Mouse (Mus musculus) thymus, postnatal 0 days (tissue): ENCODE measurements around the gene Hdac7. TPM values are rescaled to one million over a fixed set of nuclear protein-coding genes. Genes with fewer than 3 reads are reported as not detected.

Experiments
- DNase-seq: peaks from one replicate; pipeline ENCODE4 v3.0.0-alpha.2; 2015; ENCODE audit warnings: low spot score
- polyA plus RNA-seq: library from polyadenylated mRNA; unstranded; fragments of >200 nt; fragmentation: Nextera tagmentation; extraction: Ambion mirVana; gene quantifications from 2 replicates; pipeline ENCODE4 v1.2.1, GENCODE M21; 2015

Gene Hdac7
- polyA plus RNA-seq, 1 experiment from 2014 or later: 122 TPM

GRCm38 (mm10) chr15:97791126-97791700 lies 53.1 kb downstream of the Hdac7 start:
- no peak for DNase-seq

DNA sequence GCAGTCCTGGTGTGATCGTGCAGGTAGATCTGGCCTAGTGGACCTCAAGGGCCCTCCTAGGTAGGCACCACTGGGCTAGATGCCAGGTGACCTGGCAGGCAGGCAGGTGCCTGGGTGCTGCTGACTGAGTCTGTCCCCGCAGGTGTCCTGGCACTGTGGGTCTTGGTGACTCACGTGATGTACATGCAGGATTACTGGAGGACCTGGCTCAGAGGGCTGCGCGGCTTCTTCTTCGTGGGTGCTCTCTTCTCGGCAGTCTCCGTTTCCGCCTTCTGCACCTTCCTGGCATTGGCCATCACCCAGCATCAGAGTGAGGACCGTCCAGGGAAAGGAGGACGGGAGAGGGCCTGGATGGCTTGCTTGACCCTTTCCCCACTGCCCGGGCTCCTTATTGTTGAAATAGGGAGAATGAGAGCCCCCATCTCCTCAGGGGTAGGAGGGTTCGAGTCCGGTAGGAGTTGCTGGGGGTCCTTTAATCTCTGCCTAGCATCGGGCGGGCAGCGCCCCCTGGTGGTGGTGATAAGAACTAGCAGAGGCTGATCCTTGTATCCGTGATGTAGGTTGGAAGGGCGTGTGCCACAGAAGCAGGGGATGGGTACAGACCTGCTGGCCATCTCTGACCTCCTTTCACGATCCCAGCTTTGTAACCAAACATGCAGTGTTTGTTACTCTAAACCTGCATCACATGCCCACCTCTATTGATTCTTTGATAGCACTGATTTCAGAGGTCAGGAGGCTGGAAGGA lies 54.4 kb downstream of the Hdac7 start:
- DNase-seq: peak; percentile 80

- no peak for DNase-seq
These were observed 55.5 kb downstream of the Hdac7 start for GRCm38 (mm10) chr15:97788821-97789220.

DNA sequence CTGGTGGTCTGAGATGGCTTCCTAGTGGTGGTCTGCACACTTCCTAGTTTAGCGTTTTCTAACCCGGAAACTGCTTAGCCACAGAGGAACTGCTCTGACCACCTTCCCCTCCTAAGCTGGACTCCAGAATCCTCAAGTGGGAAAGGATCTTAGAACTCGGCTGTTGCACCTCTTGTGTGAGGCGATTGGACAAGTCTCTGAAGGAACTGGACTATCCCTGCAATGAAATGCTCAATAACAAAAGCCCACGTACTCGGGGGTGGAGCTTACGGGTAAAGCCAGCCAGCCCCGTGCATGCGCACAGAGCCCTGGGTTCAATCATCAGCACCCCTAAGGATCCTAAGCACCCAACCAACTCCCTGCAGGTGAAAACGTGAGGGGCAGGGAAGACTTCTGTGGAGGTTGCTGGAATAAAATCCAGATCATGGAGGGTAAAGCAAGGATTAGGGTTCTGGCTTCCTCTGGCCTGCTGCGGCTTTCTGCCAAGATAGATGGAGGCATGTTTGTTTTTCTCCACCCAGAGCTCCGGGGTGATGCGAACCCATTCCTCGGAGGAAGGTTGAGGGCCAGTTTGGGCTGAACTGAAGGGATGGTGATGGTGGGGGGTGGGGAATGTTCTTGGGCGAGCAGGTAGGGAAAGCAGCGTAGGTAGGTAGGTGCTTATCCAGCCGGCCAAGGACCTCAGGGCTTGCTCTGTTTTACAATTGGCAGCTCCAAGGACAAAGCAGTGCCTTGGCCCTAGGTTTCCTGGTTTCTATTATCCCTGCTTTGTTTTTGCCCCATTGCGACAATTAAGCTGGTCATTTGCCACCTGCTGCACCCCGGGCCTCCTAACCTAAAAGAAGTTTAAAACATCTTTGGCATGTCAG lies 56.3 kb downstream of the Hdac7 start:
- DNase-seq: no peak

GRCm38 (mm10) chr15:97787148-97787798 lies 57.0 kb downstream of the Hdac7 start:
- DNase-seq: no peak

DNA sequence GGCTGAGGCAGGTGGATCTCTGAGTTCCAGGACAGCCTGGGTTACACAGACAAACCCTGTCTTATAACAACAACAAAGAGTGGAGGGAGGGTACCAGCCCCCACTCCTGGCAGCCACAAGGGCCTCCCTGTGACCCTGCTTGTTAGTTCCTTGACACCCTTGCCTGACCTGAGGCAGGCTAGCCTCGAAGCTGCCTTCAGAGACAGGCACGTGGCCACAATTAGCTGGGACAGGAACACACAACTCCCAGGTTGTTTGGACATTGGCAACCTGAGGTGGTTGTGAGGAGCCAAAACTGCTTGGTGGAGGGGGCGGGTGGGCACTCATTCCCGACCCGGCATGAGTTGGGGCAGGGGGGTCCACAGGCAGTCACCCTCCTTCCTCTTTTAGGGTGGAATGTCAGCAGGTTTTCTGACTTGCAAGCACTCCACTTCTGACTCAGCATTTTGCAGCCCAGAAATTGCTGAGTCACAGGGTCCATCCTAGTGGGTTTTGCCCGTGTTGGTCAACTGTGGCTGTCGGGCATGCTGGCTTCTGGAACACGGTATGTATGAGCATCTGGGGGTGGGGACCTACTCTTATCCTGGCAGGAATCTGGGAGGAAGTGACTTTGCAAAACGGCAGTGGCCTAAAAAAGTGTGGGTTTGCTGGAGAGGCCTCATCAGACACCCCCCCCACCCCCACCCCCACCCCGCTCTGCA lies 57.7 kb downstream of the Hdac7 start:
- peak; percentile 70 for DNase-seq

DNA sequence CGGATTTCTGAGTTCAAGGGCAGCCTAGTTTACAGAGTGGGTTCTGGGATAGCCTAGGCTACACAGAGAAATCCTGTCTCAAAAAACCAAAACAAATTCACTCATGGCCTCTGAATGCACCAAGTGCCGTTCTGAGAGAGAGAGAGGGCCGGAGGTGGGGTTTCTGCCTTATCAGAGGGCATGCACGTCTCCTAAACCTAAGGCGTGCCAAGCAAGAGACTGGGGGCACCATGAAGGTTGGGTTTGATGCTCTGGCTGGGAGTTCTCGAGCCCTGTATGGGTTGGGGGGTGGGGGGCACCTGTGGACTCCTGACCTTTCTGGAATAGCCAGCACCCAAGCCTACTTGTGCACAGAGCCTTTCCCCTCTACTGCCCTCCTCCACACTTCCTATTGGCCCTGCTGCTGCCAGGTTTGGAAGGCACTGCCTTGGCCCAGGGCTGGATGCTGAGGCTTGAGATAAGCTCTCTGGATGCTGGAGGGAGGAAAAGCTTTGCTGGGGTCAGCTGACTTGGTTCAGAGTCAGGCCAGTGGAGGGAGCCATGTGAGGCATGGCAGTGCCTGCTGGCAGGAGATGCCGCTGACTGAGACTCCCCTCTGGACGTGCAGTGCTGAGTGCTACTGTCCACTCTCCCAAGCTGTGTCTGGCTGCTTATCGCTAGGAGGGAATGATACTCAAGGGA lies 58.4 kb downstream of the Hdac7 start:
- DNase-seq: no peak

DNA sequence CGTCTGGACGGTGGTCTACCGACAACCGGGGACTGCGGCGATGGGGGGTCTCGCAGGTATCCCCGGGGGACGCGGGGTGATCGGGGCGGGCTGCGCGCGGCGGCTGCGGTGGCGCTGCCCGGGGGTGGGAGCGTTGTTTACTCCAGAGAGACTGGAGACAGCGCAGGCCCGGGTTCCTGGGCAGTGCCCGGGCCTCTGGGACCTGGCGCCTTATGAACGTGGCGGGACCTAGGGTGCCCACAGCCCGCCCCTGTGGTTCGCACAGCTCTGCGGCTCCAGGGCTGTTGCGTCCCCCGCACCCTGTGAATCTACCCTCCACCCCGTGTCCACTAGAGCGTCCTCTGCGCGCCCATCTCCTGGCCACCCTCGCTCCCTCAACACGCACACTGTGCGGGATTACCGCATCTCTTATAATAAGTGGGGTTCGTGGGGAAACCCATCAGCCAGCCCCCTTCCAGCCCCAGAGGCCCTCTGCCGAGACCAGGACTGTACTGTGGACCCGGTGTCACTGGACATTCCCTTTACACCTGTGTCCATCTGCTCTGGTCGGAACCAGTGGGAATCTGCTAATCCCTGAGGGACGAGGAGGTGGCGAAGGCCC lies 59.6 kb downstream of the Hdac7 start:
- DNase-seq: no peak

- peak; percentile 93 for DNase-seq
These were observed 60.2 kb downstream of the Hdac7 start for GRCm38 (mm10) chr15:97784092-97784559.

DNA sequence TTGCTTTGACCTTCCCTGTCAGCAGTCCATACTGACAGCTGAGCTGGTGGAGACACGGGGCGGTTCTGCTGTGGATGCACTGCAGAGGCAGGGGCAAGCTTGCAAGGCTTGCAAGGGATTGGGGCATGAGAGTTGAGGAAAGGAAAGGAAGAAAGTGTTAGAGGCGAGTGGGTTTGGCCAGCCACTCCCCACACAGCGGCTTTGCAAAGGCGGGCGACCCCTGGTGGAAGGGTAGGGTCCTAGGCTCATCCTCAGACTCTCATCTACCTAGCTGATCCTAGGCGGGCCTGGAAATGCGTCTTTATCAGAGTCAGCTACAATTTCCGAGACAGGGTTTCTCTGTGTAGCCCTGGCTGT lies 61.6 kb downstream of the Hdac7 start:
- DNase-seq: peak; percentile 87

- no peak for DNase-seq
These were observed 62.1 kb downstream of the Hdac7 start for GRCm38 (mm10) chr15:97781961-97782748.

- DNase-seq: peak; percentile 68
These were observed 63.7 kb downstream of the Hdac7 start for GRCm38 (mm10) chr15:97780611-97781031.

GRCm38 (mm10) chr15:97779576-97779975 lies 64.7 kb downstream of the Hdac7 start:
- no peak for DNase-seq

- no peak for DNase-seq
These were observed 65.8 kb downstream of the Hdac7 start, which contains the start of gene Slc48a1 for GRCm38 (mm10) chr15:97778311-97779098. TSS of gene Slc48a1 (plus strand) at chr15:97778520.

GRCm38 (mm10) chr15:97776919-97777318 lies 67.4 kb downstream of the Hdac7 start:
- DNase-seq: no peak

- peak; percentile 80 for DNase-seq
These were observed 67.8 kb downstream of the Hdac7 start for GRCm38 (mm10) chr15:97776514-97776913.

DNA sequence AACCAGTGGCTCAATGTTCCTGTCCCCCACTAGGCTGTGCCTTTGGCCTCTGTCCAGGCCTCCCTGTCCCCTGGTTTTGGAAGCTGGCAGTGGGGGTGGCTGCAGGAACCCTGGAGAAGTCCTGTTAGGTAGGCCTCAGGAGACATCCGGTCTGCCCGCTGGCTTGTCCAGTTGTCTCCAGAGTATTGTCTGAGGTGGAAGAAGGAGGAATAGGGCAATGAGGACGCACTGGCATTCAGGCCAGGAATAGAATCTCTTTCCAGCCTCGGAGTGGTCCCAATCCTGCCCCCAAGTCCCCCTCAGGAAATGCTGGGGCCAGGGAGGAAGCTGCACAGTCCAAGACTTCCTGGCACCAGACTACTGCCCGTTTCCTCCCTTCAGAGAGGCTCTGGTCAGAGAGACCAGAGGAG lies 70.3 kb downstream of the Hdac7 start:
- DNase-seq: no peak

- DNase-seq: no peak
These were observed 71.2 kb downstream of the Hdac7 start for GRCm38 (mm10) chr15:97773108-97773507.
